Mouse (Mus musculus): ENCODE measurements at regions not wholly inside any gene's neighbourhood (a gene's known extent, or its start where the extent isn't known, plus 50 kb on each side); places are given as distances from the start of the nearest gene placed in this dataset.

DNA sequence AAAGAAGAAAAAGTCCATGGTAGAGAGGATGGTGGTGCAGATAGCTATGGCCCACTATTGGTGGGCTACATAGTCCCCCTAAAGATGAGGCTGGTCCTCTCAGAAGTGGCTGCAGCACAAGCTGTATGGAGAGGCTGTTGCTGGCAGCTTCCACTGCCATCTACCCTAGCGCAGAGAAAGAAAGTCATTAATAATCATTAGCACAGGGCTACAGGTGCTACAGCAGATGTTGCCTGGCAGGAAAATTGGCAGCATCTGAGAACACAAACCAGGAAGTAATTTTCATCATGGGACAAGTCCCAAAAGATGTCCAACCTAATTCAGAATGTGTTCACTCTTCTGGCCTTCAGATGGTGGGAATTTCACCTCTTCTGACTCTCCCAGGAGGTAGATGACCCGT is 2791.7 kb upstream of the 5930422O12Rik start:
- intact Hi-C loops (cut with DNase I): no loop called here
- DNase-seq (ENCODE audit: low spot score in 2 of 2): no peak

DNA sequence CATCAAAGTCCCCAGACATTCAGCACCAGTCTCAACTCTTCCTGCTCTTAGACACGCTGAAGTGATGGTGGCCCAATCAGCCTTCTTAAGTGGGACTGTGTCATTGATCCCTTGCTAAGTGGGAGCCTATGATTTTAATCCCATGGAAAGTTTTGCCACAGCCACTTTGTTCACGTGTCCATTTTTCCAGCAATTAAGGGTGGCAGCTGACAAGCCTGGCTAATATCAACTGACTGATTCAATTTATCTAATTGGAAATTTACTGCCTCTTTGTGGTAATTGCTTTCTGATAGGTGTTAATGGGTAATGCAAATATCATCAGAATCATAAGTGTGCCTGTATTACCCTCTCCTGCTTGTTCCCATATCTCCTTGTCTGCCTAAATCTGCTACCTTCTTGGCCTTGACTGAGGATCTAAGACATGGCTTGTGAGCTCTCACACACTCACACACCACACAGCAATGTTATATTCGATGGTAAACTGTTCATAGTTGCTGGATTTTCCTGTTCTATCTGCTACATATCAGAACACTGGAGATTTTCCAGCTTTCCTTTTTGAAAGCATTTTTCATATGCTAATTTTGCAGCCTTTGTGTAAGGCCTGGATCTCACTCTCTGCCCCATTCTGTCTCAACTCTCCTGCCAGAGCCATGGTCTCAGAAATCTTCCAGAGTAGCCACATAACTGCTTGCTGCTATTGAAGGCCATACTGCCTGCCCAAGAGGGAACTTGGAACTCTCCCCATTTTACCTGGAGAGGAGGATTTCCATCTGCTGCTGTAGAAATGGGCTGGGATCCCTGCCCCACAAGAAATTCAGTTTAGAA is 2785.4 kb upstream of the 5930422O12Rik start:
- DNase-seq (ENCODE audit: low spot score in 2 of 2): no peak
- intact Hi-C loops (cut with DNase I): no loop called here

DNA sequence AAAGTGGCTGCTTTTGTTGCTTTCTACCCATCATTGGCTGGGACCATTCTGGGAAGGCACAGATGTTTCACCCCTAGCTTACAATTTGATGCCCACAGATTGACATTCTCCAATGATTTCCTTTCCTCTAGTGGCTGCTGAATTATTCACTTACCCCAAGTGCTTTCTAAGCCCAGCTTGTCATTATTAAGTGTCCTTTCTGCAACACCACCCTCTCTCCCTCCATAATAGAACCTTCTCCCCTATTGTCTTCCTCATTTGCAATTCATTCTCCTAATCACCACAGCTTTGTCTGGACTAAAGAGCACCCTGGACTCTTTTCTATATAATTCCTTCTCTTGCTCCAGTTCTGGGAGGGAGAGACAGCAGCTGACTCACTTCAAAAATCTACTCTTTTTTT is 2780.0 kb upstream of the 5930422O12Rik start:
- no peak for DNase-seq (ENCODE audit: low spot score in 2 of 2)

DNA sequence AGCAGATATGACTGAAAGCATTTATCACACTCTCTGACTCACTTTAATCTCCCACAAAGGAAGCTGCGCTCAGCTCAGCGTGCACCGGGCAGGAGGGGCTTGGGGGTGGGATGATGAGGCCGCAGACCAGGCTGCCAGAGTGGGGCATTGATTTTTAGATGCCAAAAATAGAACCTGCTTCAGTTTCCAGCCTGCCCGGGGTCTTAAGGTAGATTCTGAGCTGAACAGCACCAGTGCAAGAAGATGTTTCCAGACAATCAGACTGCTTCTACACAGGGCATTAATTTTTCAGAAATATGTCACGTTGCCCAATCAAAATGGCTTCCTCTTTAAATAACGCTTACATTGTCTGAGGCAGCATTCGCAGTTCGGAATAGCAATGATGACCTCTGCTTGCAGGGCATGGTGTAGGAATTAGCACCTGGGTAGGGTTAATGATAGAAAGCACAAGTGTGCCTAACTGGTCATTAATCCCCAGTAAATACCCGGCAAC is 2772.7 kb upstream of the 5930422O12Rik start:
- no peak for DNase-seq (ENCODE audit: low spot score in 2 of 2)
- intact Hi-C loops (cut with DNase I): no loop called here

More for the DNA sequence above, 2780.0 kb upstream of the 5930422O12Rik start:
- intact Hi-C loops (cut with DNase I): no loop called here

DNA sequence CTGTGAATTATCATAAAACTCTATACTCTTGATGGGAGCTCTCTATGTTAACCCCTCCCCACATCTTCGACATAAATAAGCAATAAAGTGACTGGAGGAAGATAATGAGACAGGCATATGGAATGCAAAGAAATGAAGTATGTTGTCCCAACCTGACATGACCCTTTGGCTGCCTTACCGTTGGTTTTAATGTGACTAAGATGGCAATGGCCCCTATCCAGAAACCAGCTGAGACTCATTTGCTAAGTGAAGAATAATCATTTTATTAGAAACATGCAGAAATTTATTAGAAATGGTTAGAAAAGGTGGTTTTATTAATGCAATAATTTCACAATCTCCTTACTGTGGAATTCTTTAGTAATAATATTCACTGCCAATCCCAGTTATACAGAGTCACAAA is 2767.2 kb upstream of the 5930422O12Rik start:
- intact Hi-C loops (cut with DNase I): no loop called here
- DNase-seq (ENCODE audit: low spot score in 2 of 2): no peak

DNA sequence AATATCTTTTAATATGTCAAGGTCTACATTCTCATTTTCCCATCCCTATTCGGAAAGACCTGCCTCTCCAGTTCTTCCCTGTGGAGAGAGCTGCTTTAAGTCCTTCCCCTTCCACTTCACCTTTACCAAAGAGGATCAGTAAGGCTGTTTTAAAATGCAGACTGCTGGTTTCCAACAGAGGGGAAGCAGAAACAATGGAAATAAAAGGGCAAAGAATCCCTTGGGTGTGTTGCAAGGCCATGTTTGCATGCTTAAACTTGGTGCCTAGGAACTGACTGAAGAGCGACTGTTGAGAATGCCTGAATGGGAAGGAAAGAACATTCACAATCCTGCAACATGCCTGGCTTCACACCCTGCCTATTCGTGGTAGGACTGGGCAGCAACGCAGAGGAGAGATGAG is 2759.1 kb upstream of the 5930422O12Rik start:
- DNase-seq (ENCODE audit: low spot score in 2 of 2): no peak
- intact Hi-C loops (cut with DNase I): no loop called here

GRCm38 (mm10) chr8:30677423-30677822 is 2751.1 kb upstream of the 5930422O12Rik start:
- intact Hi-C loops (cut with DNase I): no loop called here
- DNase-seq (ENCODE audit: low spot score in 2 of 2): no peak

DNA sequence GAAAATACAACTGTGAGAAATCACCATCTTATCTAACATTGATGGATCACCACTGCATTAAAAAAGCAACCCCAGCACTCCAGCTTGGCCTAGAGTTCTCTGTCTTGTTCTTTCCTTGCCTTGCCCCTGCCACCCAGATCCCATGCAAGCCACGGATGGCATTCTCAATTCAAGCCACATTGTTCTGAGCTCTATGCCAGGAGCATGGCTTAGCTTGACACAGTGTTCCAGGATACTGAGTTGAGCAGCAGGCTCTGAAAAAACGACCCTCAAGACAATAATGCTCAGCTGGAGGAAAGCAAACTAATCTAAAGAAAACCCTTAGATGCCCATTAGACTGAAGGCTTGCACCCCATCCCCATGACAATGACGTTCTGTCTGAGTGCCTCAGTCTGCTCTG is 2746.3 kb upstream of the 5930422O12Rik start:
- DNase-seq (ENCODE audit: low spot score in 2 of 2): no peak
- intact Hi-C loops (cut with DNase I): no loop called here

GRCm38 (mm10) chr8:30686539-30686938 is 2742.0 kb upstream of the 5930422O12Rik start:
- intact Hi-C loops (cut with DNase I): no loop called here
- no peak for DNase-seq (ENCODE audit: low spot score in 2 of 2)

- DNase-seq (ENCODE audit: low spot score in 2 of 2): no peak
- intact Hi-C loops (cut with DNase I): no loop called here
These were observed 2734.4 kb upstream of the 5930422O12Rik start for GRCm38 (mm10) chr8:30694126-30694525.

- no peak for DNase-seq (ENCODE audit: low spot score in 2 of 2)
- intact Hi-C loops (cut with DNase I): no loop called here
These were observed 2711.9 kb upstream of the 5930422O12Rik start for GRCm38 (mm10) chr8:30716643-30717042.

GRCm38 (mm10) chr8:30730366-30730765 is 2698.1 kb upstream of the 5930422O12Rik start:
- peak; percentile 28 to 44 for DNase-seq (ENCODE audit: low spot score in 2 of 2)
- intact Hi-C loops (cut with DNase I): no loop called here

- peak in 1 of 2 experiments; percentile 35 for DNase-seq (ENCODE audit: low spot score in 2 of 2)
- intact Hi-C loops (cut with DNase I): no loop called here
These were observed 2695.8 kb upstream of the 5930422O12Rik start for GRCm38 (mm10) chr8:30732585-30733253.

DNA sequence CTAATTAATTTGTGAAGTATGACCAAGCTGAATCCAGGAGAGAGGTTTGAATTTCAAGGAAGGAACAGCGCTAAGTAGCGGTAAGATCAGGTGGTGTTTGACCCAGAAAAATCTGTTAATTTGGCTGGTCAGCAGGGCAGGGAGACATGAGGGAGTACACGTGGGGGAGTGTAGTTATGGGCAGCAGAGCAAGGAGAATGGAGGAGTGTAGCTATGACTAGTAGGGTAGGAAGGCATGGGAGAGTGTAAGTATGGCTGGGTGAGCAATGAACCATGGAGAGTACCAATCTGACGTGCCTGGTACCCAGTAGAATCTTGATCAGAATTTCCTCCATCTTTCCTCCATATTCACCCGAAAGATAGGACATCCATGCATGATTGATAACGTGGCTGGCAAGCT is 2695.1 kb upstream of the 5930422O12Rik start:
- DNase-seq (ENCODE audit: low spot score in 2 of 2): no peak
- intact Hi-C loops (cut with DNase I): no loop called here

DNA sequence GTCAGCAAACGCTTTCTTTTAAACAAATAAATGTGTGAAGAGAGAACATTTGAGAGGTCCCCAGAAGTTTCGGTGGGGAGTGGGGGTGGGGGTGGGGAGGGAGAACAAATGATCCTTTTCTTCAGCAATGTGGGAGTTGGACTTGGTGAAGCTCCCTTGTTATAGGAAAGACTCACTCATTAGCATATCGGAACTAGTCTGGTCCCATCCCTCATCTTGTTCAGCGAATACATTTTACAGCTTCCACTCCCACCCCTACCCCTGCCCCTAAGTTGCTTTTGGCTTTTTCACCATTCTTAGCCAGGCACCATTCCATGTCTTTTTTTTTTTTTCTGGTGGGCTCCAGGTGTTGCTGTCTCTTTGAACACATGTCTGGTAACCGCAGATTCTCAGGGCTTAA is 2693.2 kb upstream of the 5930422O12Rik start:
- intact Hi-C loops (cut with DNase I): no loop called here
- DNase-seq (ENCODE audit: low spot score in 2 of 2): no peak

- intact Hi-C loops (cut with DNase I): no loop called here
- DNase-seq (ENCODE audit: low spot score in 2 of 2): no peak
These were observed 2692.8 kb upstream of the 5930422O12Rik start for GRCm38 (mm10) chr8:30735740-30736139.

DNA sequence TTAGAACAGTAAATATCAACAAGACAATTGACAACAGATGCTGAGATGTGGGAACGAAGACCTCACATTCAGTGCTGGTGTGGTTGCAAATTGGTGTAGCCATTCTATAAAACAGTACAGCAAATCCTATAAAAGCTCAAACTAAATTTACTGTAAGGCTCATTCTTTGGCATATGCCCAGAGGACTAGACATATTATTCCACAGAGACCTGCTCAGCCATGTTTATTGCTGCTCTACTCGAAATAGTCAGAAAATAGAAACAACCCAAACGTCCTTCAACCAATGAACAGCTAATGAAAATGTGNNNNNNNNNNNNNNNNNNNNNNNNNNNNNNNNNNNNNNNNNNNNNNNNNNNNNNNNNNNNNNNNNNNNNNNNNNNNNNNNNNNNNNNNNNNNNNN is 2681.6 kb upstream of the 5930422O12Rik start:
- DNase-seq (ENCODE audit: low spot score in 2 of 2): no peak
- intact Hi-C loops (cut with DNase I): no loop called here
